Mouse (Mus musculus): Measurements from ENCODE around the gene Mki67. TPM values are rescaled to one million over a fixed set of nuclear protein-coding genes. Genes with fewer than 3 reads are reported as not detected.
A peak's percentile ranks its signal among the peaks of the same experiment; 100 is the strongest.

Mki67 gene
- polyA plus RNA-seq, 1 experiment, result 140 TPM

- TF ChIP-seq CTCF (IDR thresholded peaks at IDR 0.05; ENCODE audit: insufficient read depth, low read depth, low read length) (no peak), POLR2A (IDR thresholded peaks at IDR 0.05; ENCODE audit: insufficient read depth, low read depth, low read length) (no peak)
- no peak overlapping the region for H3K27ac ChIP-seq (ENCODE audit: insufficient read depth, low read depth, low read length)
- no peak overlapping the region for H3K4me3 ChIP-seq (ENCODE audit: insufficient read depth, low read depth, low read length)
- H3K4me1 ChIP-seq (ENCODE audit: control insufficient read depth, insufficient read depth, low read length), result 0 out of 2 replicates have a peak, but pooled peaks cover 3% of the 10 kb centered on the region
- WGBS, result 88% methylated on average over 7 of the region's 7 CpGs
These were observed 52.0 kb downstream of the Mki67 start for GRCm38 (mm10) chr7:135664211-135664610.

DNA sequence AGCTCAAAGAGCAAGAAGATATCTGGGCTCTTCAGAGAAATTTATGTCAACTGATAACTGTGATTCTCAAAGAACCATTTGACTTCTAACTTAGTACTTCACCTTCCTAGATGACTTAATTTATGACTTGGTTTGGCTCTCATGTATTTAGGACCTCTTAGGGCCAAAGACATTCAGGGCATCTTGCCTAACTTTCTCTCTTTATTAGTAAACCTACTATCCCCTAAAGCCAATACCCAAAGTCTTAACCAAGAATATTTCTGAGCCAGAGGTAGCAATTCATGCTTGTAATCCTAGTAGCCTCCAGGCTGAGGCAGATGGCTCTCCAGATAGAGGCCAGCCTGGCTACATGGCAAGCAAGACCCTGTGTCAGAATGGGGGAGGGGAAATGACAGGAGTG, 55.8 kb downstream of the Mki67 start:
- H3K27ac ChIP-seq (ENCODE audit: insufficient read depth, low read depth, low read length), result no peak overlapping the region
- no peak for TF ChIP-seq CTCF (IDR thresholded peaks at IDR 0.05; ENCODE audit: insufficient read depth, low read depth, low read length)
- TF ChIP-seq POLR2A (IDR thresholded peaks at IDR 0.05; ENCODE audit: insufficient read depth, low read depth, low read length), result no peak
- no peak overlapping the region for H3K4me3 ChIP-seq (ENCODE audit: insufficient read depth, low read depth, low read length)
- no peaks in the 10 kb centered on the region for H3K4me1 ChIP-seq (ENCODE audit: control insufficient read depth, insufficient read depth, low read length)

- WGBS, result 89% methylated on average over 5 of the region's 5 CpGs
- H3K4me1 ChIP-seq (ENCODE audit: control insufficient read depth, insufficient read depth, low read length), result no peaks in the 10 kb centered on the region; the same call in 1 of the 2 replicates
- no peak for TF ChIP-seq POLR2A (IDR thresholded peaks at IDR 0.05; ENCODE audit: insufficient read depth, low read depth, low read length)
- no peak for TF ChIP-seq CTCF (IDR thresholded peaks at IDR 0.05; ENCODE audit: insufficient read depth, low read depth, low read length)
These were observed 56.7 kb downstream of the Mki67 start for GRCm38 (mm10) chr7:135659314-135659935.

GRCm38 (mm10) chr7:135658150-135658549, 58.0 kb downstream of the Mki67 start:
- H3K4me3 ChIP-seq (ENCODE audit: insufficient read depth, low read depth, low read length), result no peak overlapping the region

More at GRCm38 (mm10) chr7:135659314-135659935, 56.7 kb downstream of the Mki67 start:
- H3K27ac ChIP-seq (ENCODE audit: insufficient read depth, low read depth, low read length), result no peak overlapping the region
- no peak overlapping the region for H3K4me3 ChIP-seq (ENCODE audit: insufficient read depth, low read depth, low read length)

GRCm38 (mm10) chr7:135655113-135655512, 61.0 kb downstream of the Mki67 start:
- TF ChIP-seq POLR2A (IDR thresholded peaks at IDR 0.05; ENCODE audit: insufficient read depth, low read depth, low read length) (no peak), CTCF (IDR thresholded peaks at IDR 0.05; ENCODE audit: insufficient read depth, low read depth, low read length) (no peak)
- WGBS, result 86% methylated on average over 4 of the region's 4 CpGs
- H3K27ac ChIP-seq (ENCODE audit: insufficient read depth, low read depth, low read length), result no peak overlapping the region

More at GRCm38 (mm10) chr7:135658150-135658549, 58.0 kb downstream of the Mki67 start:
- TF ChIP-seq CTCF (IDR thresholded peaks at IDR 0.05; ENCODE audit: insufficient read depth, low read depth, low read length) (no peak), POLR2A (IDR thresholded peaks at IDR 0.05; ENCODE audit: insufficient read depth, low read depth, low read length) (no peak)
- no peak overlapping the region for H3K27ac ChIP-seq (ENCODE audit: insufficient read depth, low read depth, low read length)
- 93% methylated on average over 7 of the region's 7 CpGs for WGBS
- H3K4me1 ChIP-seq (ENCODE audit: control insufficient read depth, insufficient read depth, low read length), result no peaks in the 10 kb centered on the region; the same call in 1 of the 2 replicates

GRCm38 (mm10) chr7:135654288-135654687, 61.9 kb downstream of the Mki67 start:
- TF ChIP-seq CTCF (IDR thresholded peaks at IDR 0.05; ENCODE audit: insufficient read depth, low read depth, low read length) (no peak), POLR2A (IDR thresholded peaks at IDR 0.05; ENCODE audit: insufficient read depth, low read depth, low read length) (no peak)
- Histone ChIP-seq H3K27ac (ENCODE audit: insufficient read depth, low read depth, low read length) (no peak overlapping the region), H3K4me1 (ENCODE audit: control insufficient read depth, insufficient read depth, low read length) (no peaks in the 10 kb centered on the region; the same call in 1 of the 2 replicates), H3K4me3 (ENCODE audit: insufficient read depth, low read depth, low read length) (no peak overlapping the region)
- 81% methylated on average over 6 of the region's 6 CpGs for WGBS

More at GRCm38 (mm10) chr7:135655113-135655512, 61.0 kb downstream of the Mki67 start:
- no peak overlapping the region for H3K4me3 ChIP-seq (ENCODE audit: insufficient read depth, low read depth, low read length)
- H3K4me1 ChIP-seq (ENCODE audit: control insufficient read depth, insufficient read depth, low read length), result no peaks in the 10 kb centered on the region; the same call in 1 of the 2 replicates

- TF ChIP-seq POLR2A (IDR thresholded peaks at IDR 0.05; ENCODE audit: insufficient read depth, low read depth, low read length), result no peak
- no peak for TF ChIP-seq CTCF (IDR thresholded peaks at IDR 0.05; ENCODE audit: insufficient read depth, low read depth, low read length)
- H3K4me1 ChIP-seq (ENCODE audit: control insufficient read depth, insufficient read depth, low read length), result no peaks in the 10 kb centered on the region; the same call in 1 of the 2 replicates
- no peak overlapping the region for H3K27ac ChIP-seq (ENCODE audit: insufficient read depth, low read depth, low read length)
- no peak overlapping the region for H3K4me3 ChIP-seq (ENCODE audit: insufficient read depth, low read depth, low read length)
- 90% methylated on average over 7 of the region's 7 CpGs for WGBS
These were observed 62.6 kb downstream of the Mki67 start for GRCm38 (mm10) chr7:135653601-135654000.

DNA sequence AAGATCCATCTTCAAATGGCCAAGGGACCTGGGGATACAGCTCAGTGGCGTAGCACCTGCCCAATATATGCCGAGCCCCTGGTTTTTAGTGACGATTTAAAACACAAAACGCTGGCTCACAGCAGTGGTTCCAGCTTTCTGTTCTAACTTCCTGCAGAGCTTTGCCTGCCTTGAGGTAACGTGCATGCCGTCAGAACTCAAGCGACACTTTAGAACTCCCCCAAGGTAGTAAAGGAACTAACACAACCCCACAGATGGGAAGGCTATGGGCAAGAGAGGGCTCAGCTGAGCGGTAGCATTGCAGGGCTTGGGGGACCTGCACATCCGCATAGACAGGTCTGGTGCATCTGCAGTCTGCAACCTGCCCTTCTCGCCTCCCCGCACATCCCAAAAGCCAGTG, 63.4 kb downstream of the Mki67 start:
- no peak overlapping the region for H3K27ac ChIP-seq (ENCODE audit: insufficient read depth, low read depth, low read length)
- WGBS, result 84% methylated on average over 11 of the region's 11 CpGs

GRCm38 (mm10) chr7:135651831-135652511, 64.2 kb downstream of the Mki67 start:
- TF ChIP-seq POLR2A (IDR thresholded peaks at IDR 0.05; ENCODE audit: insufficient read depth, low read depth, low read length), result no peak
- TF ChIP-seq CTCF (IDR thresholded peaks at IDR 0.05; ENCODE audit: insufficient read depth, low read depth, low read length), result no peak
- no peaks in the 10 kb centered on the region; the same call in 1 of the 2 replicates for H3K4me1 ChIP-seq (ENCODE audit: control insufficient read depth, insufficient read depth, low read length)
- H3K4me3 ChIP-seq (ENCODE audit: insufficient read depth, low read depth, low read length), result peak overlapping the region; percentile 17
- 65% methylated on average over 18 of the region's 18 CpGs for WGBS
- no peak overlapping the region for H3K27ac ChIP-seq (ENCODE audit: insufficient read depth, low read depth, low read length)

More for the DNA sequence above, 63.4 kb downstream of the Mki67 start:
- no peak for TF ChIP-seq CTCF (IDR thresholded peaks at IDR 0.05; ENCODE audit: insufficient read depth, low read depth, low read length)
- no peak for TF ChIP-seq POLR2A (IDR thresholded peaks at IDR 0.05; ENCODE audit: insufficient read depth, low read depth, low read length)
- Histone ChIP-seq H3K4me3 (ENCODE audit: insufficient read depth, low read depth, low read length) (no peak overlapping the region; the same call in 1 of the 2 replicates), H3K4me1 (ENCODE audit: control insufficient read depth, insufficient read depth, low read length) (no peaks in the 10 kb centered on the region; the same call in 1 of the 2 replicates)
